Mouse (Mus musculus): ENCODE data around the gene Mrgpre. TPM values are rescaled to one million over a fixed set of nuclear protein-coding genes. Genes with fewer than 3 reads are reported as not detected.

Gene Mrgpre
- total and polyA plus RNA-seq, 3 experiments, result 0.15 to 0.18 TPM; not detected in 1

DNA sequence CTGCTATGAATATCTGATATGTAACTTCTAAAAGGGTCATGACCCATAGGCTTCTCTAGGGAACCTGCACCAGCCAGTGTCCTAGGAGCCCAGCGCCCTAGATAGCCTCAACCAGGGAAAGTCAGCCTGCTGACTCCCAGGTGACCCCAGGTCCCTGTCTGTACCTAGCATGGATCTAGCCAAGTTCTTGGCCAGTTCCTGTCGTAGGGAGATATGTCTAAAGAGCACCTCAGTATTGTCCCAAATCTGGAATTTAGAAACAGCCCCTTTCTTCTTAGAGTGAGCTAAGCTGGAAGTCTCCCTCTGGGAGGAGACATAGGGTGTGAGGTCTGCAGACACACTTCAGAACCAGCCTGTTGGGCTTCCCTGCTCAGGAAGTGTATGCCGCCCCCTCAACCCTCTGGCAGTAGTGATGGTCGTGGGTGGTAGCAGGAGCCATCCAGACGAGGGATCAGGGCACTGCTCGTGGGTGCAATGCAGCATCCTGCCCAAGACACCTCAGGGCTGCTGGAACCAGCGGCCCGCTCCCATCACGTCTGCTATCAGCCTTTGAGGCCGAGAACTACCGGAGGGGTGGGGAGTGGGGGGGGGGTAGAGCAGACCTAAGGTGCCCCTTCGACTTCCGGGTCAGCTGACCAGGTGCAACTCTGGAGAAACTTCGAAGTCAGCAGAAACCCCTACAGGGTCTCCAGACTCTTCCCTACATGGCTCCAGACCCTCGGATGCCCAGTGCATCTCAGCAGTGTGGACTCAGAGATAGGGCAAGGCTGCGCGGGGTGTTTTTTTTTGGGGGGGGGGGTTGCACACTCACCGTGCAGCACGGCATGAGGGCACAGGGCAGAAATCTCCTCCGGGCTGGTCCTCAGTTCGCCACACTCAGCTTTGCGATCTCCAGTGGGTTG is 27.9 kb downstream of the Mrgpre start, which contains the start of gene Osbpl5:
Osbpl5 (minus strand) TSS at position 861 of the 902 bp plus-strand sequence.
- H3K4me1 ChIP-seq (ENCODE audit: control insufficient read depth in 1 of 2, insufficient read depth in 2 of 2, low read length in 2 of 2), result peaks cover 2 to 24% of the 10 kb centered on the region in 2 experiments; a peak in 3 of 4 replicates
- peak; percentile 14 for DNase-seq (ENCODE audit: low read depth, low spot score)
- H3K79me2 ChIP-seq (ENCODE audit: control insufficient read depth, insufficient read depth, low read length, poor library complexity), result no peaks in the 10 kb centered on the region; the same call in 1 of the 2 replicates
- peak within 1 kb of the TSS; percentile 39 to 47 for H3K4me3 ChIP-seq (ENCODE audit: control insufficient read depth in 1 of 2, insufficient read depth in 1 of 2, low read depth in 2 of 2, low read length in 2 of 2)
- peak within 1 kb of the TSS; percentile 5 for H3K27ac ChIP-seq (ENCODE audit: control insufficient read depth, low read depth, low read length)
- no peaks in the 10 kb centered on the region; a peak in 1 of 4 replicates for H3K27me3 ChIP-seq (ENCODE audit: control insufficient read depth in 1 of 2, insufficient read depth in 2 of 2, low read length in 2 of 2)
- H3K9me3 ChIP-seq (replicated peaks; ENCODE audit: insufficient read depth, low read length), result no peaks in the 10 kb centered on the region
- H3K9ac ChIP-seq (ENCODE audit: control insufficient read depth, low read depth, low read length, poor library complexity, severe bottlenecking), result peak within 1 kb of the TSS; percentile 69
- H3K36me3 ChIP-seq (ENCODE audit: control insufficient read depth in 1 of 2, insufficient read depth in 2 of 2, low read length in 2 of 2), result peaks cover 0 to 12% of the 10 kb centered on the region in 2 experiments; a peak in 2 of 4 replicates
- TF ChIP-seq USF2 (IDR thresholded peaks at IDR 0.05; ENCODE audit: borderline replicate concordance in 1 of 2, insufficient read depth in 1 of 2, low read depth in 1 of 2, low read length in 2 of 2) (no peak), NELFE (IDR thresholded peaks at IDR 0.05; ENCODE audit: low read depth, low read length) (no peak), JUND (IDR thresholded peaks at IDR 0.05; ENCODE audit: low read depth, low read length) (no peak), MXI1 (IDR thresholded peaks at IDR 0.05; ENCODE audit: low read depth, low read length) (no peak), ETS1 (IDR thresholded peaks at IDR 0.05; ENCODE audit: low read depth, low read length) (no peak), RAD21 (IDR thresholded peaks at IDR 0.05; ENCODE audit: low read depth, low read length) (no peak), SIN3A (IDR thresholded peaks at IDR 0.05; ENCODE audit: low read length) (no peak), POLR2AphosphoS5 (IDR thresholded peaks at IDR 0.05; ENCODE audit: borderline replicate concordance, low read depth, low read length) (no peak), USF1 (IDR thresholded peaks at IDR 0.05; ENCODE audit: low read depth, low read length) (no peak), ZMIZ1 (IDR thresholded peaks at IDR 0.05; ENCODE audit: low read depth, low read length) (no peak), E2F4 (IDR thresholded peaks at IDR 0.05; ENCODE audit: borderline replicate concordance, low read depth, low read length) (no peak), EP300 (IDR thresholded peaks at IDR 0.05; ENCODE audit: low read depth in 1 of 2, low read length in 2 of 2) (no peak)

DNA sequence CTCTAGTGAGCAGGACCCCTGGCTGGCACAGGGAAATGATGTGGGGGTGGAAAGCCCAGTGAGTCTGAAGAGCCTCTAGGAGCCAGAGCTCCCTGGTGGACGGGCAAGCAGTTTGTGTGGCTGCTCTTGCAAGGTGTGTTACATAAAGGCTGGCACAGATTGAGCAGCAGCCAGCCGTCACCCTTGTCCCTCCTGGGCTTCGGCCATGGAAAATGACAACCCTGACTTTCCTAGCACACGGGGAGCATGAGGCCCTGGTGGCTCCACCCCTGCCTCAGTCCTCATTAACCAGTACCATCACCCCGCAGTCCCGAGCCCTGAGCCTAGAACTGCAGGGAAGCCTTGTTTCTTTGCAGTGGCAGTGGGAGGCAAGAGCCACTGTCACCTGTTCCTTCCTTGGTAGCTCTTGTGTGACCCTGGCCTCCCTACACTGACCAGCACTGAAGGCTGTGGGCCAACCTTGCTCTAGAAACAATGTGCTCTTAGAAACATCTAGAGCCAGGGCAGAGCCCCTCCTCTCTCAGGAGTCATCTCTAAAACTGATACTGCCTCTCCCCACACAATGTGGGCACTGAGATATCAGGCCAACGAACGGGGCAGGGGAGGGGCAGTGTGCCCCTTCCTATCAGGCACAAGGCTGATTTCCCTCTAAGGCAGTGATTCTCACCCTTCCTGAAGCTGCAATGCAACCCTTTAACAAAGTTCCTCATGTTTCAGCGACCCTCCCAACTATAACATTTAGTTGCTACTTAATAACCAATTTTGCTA is 28.8 kb downstream of the Mrgpre start:
- Histone ChIP-seq H3K4me1 (ENCODE audit: control insufficient read depth in 1 of 2, insufficient read depth in 2 of 2, low read length in 2 of 2) (peaks cover 2 to 24% of the 10 kb centered on the region in 2 experiments; a peak in 3 of 4 replicates), H3K9ac (ENCODE audit: control insufficient read depth, low read depth, low read length, poor library complexity, severe bottlenecking) (no peak overlapping the region), H3K36me3 (ENCODE audit: control insufficient read depth in 1 of 2, insufficient read depth in 2 of 2, low read length in 2 of 2) (peaks cover 0 to 12% of the 10 kb centered on the region in 2 experiments; a peak in 2 of 4 replicates), H3K27ac (ENCODE audit: control insufficient read depth, low read depth, low read length) (no peak overlapping the region), H3K4me3 (ENCODE audit: control insufficient read depth in 1 of 2, insufficient read depth in 1 of 2, low read depth in 2 of 2, low read length in 2 of 2) (no peak overlapping the region), H3K27me3 (ENCODE audit: control insufficient read depth in 1 of 2, insufficient read depth in 2 of 2, low read length in 2 of 2) (no peaks in the 10 kb centered on the region; a peak in 1 of 4 replicates), H3K9me3 (replicated peaks; ENCODE audit: insufficient read depth, low read length) (no peaks in the 10 kb centered on the region), H3K79me2 (ENCODE audit: control insufficient read depth, insufficient read depth, low read length, poor library complexity) (no peaks in the 10 kb centered on the region; the same call in 1 of the 2 replicates)
- TF ChIP-seq RAD21 (IDR thresholded peaks at IDR 0.05; ENCODE audit: low read depth, low read length) (no peak), MYC (IDR thresholded peaks at IDR 0.05; ENCODE audit: low read depth, low read length) (no peak), GATA1 (IDR thresholded peaks at IDR 0.05; ENCODE audit: low read depth, low read length) (peak; percentile 22; the same call in 1 of the 2 replicates), TBP (IDR thresholded peaks at IDR 0.05; ENCODE audit: low read depth, low read length) (no peak), TAL1 (IDR thresholded peaks at IDR 0.05; ENCODE audit: low read length) (peak; percentile 50), RCOR1 (IDR thresholded peaks at IDR 0.05; ENCODE audit: low read depth, low read length) (peak; percentile 88), TCF12 (IDR thresholded peaks at IDR 0.05; ENCODE audit: low read depth, low read length) (peak; percentile 26; the same call in 1 of the 2 replicates), POLR2A (IDR thresholded peaks at IDR 0.05; ENCODE audit: control insufficient read depth in 1 of 2, insufficient read depth in 1 of 2, low read depth in 1 of 2, low read length in 2 of 2, poor library complexity in 1 of 2) (no peak), ELF1 (IDR thresholded peaks at IDR 0.05; ENCODE audit: low read depth, low read length) (no peak), EP300 (IDR thresholded peaks at IDR 0.05; ENCODE audit: low read depth in 1 of 2, low read length in 2 of 2) (peak; percentile 35 to 73; a peak in 2 of 4 replicates), SMC3 (IDR thresholded peaks at IDR 0.05; ENCODE audit: low read depth, low read length) (no peak)
- DNase-seq (ENCODE audit: low read depth, low spot score), result peak; percentile 27

All from MEL (cell line).